Mouse (Mus musculus): ENCODE data around the gene Naa80.

- TF ChIP-seq CTCF (IDR thresholded peaks at IDR 0.05; ENCODE audit: low read depth) (no peak), EP300 (IDR thresholded peaks at IDR 0.05; ENCODE audit: low read depth) (no peak)
These were observed 24.6 kb downstream of the Naa80 start for GRCm38 (mm10) chr9:107603251-107603650.

All from heart, postnatal 0 days (tissue).